Mouse (Mus musculus) cortical plate, adult 2 months (tissue): ENCODE measurements around the gene Shank2.

Experiments
- CTCF ChIP-seq: fragments of 200-500 bp; IDR thresholded peaks from 2 replicates; pipeline ENCODE4 v1.5.1; 2011; ENCODE audit warnings: mild to moderate bottlenecking, control low read depth, low read length; ENCODE audit not compliant: insufficient read depth; ENCODE audit errors: extremely low read depth
- POLR2A ChIP-seq: fragments of 200-500 bp; IDR thresholded peaks from 2 replicates; pipeline ENCODE4 v1.6.1; 2011; ENCODE audit warnings: mild to moderate bottlenecking, low read length, control low read depth; ENCODE audit not compliant: insufficient read depth; ENCODE audit errors: extremely low read depth

DNA sequence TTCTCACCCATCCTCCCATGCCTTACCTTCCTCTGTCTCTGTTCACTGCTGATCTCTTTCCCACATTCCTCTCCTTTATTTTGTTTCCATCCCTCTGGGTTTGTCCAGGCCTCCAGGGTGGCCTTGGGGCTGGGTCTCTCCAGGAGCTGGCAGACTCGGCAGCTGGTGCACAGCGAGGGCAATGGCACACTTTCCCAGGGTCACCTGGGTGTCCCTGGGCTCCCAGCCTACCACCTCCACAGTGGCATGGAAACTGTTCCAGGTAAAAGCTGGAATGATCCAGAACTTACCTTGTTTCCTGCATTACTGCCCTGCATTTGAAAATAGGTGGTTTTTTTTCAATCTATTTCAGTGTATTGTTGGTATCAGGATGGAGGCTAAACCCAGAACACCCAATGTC, 12.8 kb downstream of the Shank2 start:
- no peak for TF ChIP-seq CTCF
- no peak for TF ChIP-seq POLR2A
